Mouse (Mus musculus) hindbrain, embryonic 11.5 days (tissue): ENCODE results near the gene Islr2. TPM values are rescaled to one million over a fixed set of nuclear protein-coding genes. Genes with fewer than 3 reads are reported as not detected.
A peak's percentile ranks its signal among the peaks of the same experiment; 100 is the strongest.

ENCODE experiments used
- ATAC-seq: fragments of 200-750 bp; cut with Nextera tagmentation; 2 replicates; pipeline ENCODE4 v1.8.0; 2017; ENCODE audit warnings: mild to moderate bottlenecking, moderate TSS enrichment, moderate library complexity; ENCODE audit not compliant: low FRiP score
- DNase-seq: peaks from one replicate; pipeline ENCODE4 v3.0.0-alpha.2; 2015; ENCODE audit warnings: low spot score
- H3K27ac ChIP-seq: fragments of 300-500 bp; sonication (generic); 2 replicates; pipeline ENCODE4 v1.5.1; 2014; ENCODE audit warnings: mild to moderate bottlenecking, low read depth, low read length
- H3K27me3 ChIP-seq: fragments of 300-500 bp; sonication (generic); 2 replicates; pipeline ENCODE4 v1.6.1; 2014; ENCODE audit warnings: mild to moderate bottlenecking, low read length, moderate library complexity, mixed read lengths; ENCODE audit not compliant: control insufficient read depth, insufficient read depth
- H3K36me3 ChIP-seq: fragments of 300-500 bp; sonication (generic); 2 replicates; pipeline ENCODE4 v1.6.1; 2014; ENCODE audit warnings: mild to moderate bottlenecking, low read length, moderate library complexity, mixed read lengths; ENCODE audit not compliant: control insufficient read depth, insufficient read depth
- H3K4me1 ChIP-seq: fragments of 300-500 bp; sonication (generic); replicated peaks from 2 replicates; pipeline ENCODE4 v1.6.1; 2014; ENCODE audit warnings: low read length, mixed read lengths; ENCODE audit not compliant: control insufficient read depth, insufficient read depth
- H3K4me2 ChIP-seq: fragments of 300-500 bp; sonication (generic); replicated peaks from 2 replicates; pipeline ENCODE4 v1.6.1; 2014; ENCODE audit warnings: mild to moderate bottlenecking, low read depth, low read length
- H3K4me3 ChIP-seq: fragments of 300-500 bp; sonication (generic); 2 replicates; pipeline ENCODE4 v1.5.1; 2014; ENCODE audit warnings: low read depth, low read length
- H3K9ac ChIP-seq: fragments of 300-500 bp; sonication (generic); 2 replicates; pipeline ENCODE4 v1.6.1; 2014; ENCODE audit warnings: low read depth, low read length
- H3K9me3 ChIP-seq: fragments of 300-500 bp; sonication (generic); 2 replicates; pipeline ENCODE4 v1.6.1; 2016; ENCODE audit warnings: low read length; ENCODE audit not compliant: control insufficient read depth
- WGBS: fragments of 180-500 bp; shearing (Covaris S2); extraction: QIAGEN DNeasy Blood & Tissue Kit; methylation state at CpG from one replicate; pipeline ENCODE4 v1.1.7; 2014; 5-methylcytosine and 5-hydroxymethylcytosine counted together
- polyA plus RNA-seq: library from polyadenylated mRNA; unstranded; fragments of >200 nt; fragmentation: Nextera tagmentation; extraction: Ambion mirVana; gene quantifications from 2 replicates; pipeline ENCODE4 v1.2.1, GENCODE M21; 2014

Gene Islr2
- polyA plus RNA-seq, 1 experiment from 2014 or later: 5.5 TPM

DNA sequence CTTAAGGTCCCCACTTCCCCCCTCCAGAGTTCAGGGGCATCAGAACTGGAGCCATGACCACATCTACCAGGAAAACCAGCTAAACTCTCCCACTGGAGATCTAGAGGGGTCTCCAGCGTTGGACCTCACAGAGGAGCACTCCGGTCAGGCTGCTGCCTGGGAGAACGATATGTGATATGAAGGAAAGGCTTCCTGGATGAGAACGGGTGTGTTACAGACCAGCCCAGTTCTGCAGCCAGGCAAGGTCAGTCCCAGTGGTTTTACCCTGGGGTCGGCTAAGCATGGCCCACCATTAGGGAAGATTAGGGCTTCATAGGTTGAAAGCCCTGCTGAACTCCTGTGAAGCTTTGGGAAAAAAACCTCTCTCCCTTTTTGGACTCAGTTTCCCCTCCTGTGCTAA, 9.3 kb upstream of the Islr2 start:
- ATAC-seq (no peak), DNase-seq (no peak)
- Histone ChIP-seq H3K9me3 (no peaks in the 10 kb centered on the region), H3K4me1 (0 out of 2 replicates have a peak, but pooled peaks cover 2% of the 10 kb centered on the region), H3K9ac (no peak overlapping the region), H3K4me2 (no peak overlapping the region), H3K4me3 (no peak overlapping the region), H3K27me3 (no peaks in the 10 kb centered on the region), H3K27ac (no peak overlapping the region), H3K36me3 (no peaks in the 10 kb centered on the region)
- WGBS: 68% methylated on average over 5 of the region's 5 CpGs

DNA sequence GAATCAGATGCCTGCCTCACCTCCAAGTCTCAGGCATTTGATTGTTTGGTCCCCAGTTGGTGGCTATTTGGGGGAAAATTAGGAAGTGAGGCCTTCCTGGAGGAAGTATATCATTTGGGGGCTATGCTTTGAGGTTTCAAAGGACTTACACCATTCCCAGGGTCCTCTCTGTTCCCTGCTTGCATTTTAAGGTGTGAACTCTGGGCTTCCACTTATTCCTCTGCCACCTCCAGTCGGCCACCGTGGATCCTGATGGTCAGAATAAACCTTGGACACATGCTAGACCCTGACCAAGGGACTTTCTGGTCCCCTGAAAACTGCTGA, 6.1 kb upstream of the Islr2 start:
- Histone ChIP-seq H3K36me3 (no peaks in the 10 kb centered on the region), H3K27ac (no peak overlapping the region), H3K9me3 (no peaks in the 10 kb centered on the region), H3K4me3 (no peak overlapping the region), H3K4me1 (0 out of 2 replicates have a peak, but pooled peaks cover 2% of the 10 kb centered on the region), H3K27me3 (no peaks in the 10 kb centered on the region), H3K4me2 (no peak overlapping the region), H3K9ac (no peak overlapping the region)
- WGBS: 75% methylated on average over 2 of the region's 2 CpGs
- DNase-seq (no peak), ATAC-seq (no peak)

DNA sequence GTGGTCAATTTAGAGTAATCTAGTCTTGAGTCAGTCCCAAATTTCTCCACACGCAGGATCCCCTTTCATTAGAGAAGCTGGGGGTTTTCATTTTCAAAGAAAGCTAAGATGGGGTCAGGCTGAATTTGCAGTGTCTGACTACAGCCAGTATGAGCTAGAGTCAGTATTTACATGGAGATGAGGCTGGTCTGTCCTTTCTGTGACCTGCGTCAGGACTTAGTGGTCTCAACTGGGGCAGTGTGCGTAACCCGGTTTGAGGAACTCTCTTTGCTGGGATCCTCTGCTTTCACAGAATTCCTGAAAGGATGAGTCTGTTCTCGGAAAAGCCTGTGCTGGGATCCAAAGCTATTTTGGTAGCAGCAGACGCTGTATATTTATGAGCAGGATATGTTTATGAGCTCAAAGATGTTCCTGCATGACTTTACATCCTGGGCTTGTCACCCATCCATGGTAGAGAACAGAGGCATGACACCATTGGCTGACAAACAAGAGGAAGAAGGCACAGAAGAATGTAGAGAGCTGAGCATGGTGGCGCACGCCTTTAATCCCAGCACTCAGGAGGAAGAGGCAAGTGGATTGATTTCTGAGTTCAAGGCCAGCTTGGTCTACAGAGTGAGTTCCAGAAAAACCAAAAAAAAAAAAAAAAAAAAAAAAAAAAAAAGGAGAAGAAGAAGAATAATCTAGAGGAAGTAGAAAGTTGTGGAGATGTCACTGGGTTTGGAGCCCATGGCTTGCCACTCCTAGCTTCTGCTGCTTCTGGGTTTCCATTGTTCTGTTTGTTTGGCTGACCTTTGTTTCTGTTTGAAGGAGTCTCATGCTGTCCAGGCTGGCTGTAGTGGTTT, 5.6 kb upstream of the Islr2 start:
- Histone ChIP-seq H3K4me2 (no peak overlapping the region), H3K36me3 (no peaks in the 10 kb centered on the region), H3K4me3 (no peak overlapping the region), H3K27me3 (peaks cover 4% of the 10 kb centered on the region; the same call in 1 of the 2 replicates), H3K9me3 (no peaks in the 10 kb centered on the region), H3K4me1 (no peaks in the 10 kb centered on the region), H3K9ac (no peak overlapping the region), H3K27ac (no peak overlapping the region)
- DNase-seq (no peak), ATAC-seq (no peak)
- WGBS: 76% methylated on average over 8 of the region's 8 CpGs

DNA sequence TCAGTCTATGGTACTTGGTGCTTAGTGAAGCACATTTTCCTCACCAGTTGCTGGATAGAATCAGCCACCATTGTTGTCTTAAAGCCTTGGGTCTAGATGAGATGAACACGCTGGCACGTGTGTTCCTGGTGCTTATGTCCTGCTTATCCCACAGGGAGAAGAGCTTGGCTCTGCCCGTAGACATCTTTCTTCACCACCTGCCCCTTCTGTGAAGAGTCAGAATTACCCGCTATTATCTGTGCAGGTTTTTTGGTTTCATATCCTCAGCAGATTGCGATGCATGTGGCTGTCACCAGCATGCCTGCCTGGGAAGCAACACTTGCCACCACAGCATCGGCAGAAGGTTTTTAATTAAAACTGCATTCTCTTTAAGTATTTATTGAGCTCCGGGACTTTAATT, 1.9 kb upstream of the Islr2 start:
- Histone ChIP-seq H3K4me3 (no peak overlapping the region), H3K27ac (no peak overlapping the region), H3K4me2 (no peak overlapping the region), H3K4me1 (peaks cover 8% of the 10 kb centered on the region; the same call in 1 of the 2 replicates), H3K36me3 (no peaks in the 10 kb centered on the region), H3K9ac (no peak overlapping the region), H3K9me3 (no peaks in the 10 kb centered on the region), H3K27me3 (peaks cover 37% of the 10 kb centered on the region)
- ATAC-seq (no peak), DNase-seq (no peak)
- WGBS: 85% methylated on average over 7 of the region's 7 CpGs

DNA sequence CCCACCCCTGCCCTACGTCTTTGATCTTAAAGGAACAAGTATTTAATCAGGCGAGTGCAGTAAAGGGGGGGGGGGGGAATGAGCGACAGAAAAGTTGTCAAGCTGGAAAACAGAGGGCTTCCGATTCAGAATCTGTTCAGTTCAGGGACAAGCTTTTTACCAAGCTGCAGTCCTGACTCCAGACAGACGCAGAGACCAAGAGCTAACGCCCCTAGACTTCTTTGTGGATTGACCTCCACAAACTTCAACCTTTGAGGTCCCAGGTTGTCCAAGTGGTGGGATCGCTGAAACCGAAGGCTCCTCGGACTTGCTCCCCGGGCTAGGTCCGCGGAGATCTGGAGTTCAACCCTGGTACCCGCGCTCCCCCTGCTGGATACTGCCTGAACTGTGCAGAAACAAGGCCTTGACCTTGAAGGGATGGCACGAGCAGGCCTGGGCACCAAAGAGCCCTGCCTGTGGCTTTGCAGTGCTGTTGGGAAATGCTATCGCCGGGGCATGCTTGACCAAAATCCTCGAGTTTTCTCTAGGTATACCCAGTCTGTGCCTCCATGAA, 405 bp upstream of the Islr2 start:
- Histone ChIP-seq H3K36me3 (no peaks in the 10 kb centered on the region), H3K4me3 (peak overlapping the region; percentile 28), H3K9me3 (no peaks in the 10 kb centered on the region), H3K4me2 (peak overlapping the region; percentile 36), H3K27ac (no peak overlapping the region), H3K9ac (no peak overlapping the region), H3K27me3 (peaks cover 52% of the 10 kb centered on the region), H3K4me1 (peaks cover 8% of the 10 kb centered on the region; the same call in 1 of the 2 replicates)
- WGBS: 4% methylated on average over 18 of the region's 18 CpGs
- DNase-seq (peak; percentile 95), ATAC-seq (peak; percentile 77)

DNA sequence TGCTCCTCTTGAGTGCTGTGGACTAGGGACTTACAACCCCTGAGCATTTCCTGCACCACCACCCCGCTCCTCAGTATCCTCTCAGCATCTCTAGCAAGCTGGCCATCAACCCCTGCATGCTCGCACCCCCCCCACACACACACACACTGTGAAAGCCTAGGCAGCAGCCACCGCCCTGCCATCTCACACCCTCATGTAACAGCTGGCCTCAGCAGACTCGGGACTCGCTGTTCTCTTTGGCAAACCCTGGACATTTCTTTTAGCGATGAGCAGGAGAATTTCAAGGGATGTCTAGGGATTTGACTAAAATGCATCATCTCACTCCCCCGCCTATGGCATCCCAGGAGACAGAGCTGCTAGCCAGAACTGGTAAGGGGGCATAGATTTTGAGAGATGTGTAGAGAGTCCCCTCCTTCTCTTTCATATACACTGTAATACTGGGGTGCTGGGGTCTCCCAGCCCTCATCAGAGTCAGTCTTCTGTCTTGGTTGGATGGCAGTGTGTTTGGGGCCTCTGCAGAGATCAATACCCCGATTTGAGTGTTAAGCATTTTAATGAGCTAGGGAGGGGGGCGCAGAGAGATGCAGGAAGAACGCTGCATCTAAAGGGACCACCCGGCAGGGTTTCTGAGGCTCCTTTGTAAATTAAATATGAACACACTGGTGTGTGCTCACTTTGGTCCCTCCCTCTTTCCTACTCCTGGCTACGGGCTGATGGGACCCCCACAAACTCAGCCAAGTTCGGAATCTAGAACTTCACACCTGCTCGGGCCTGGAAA, 1.3 kb downstream of the Islr2 start:
- H3K9me3 ChIP-seq: no peaks in the 10 kb centered on the region
- no peak overlapping the region; the same call in 1 of the 2 replicates for H3K9ac ChIP-seq
- WGBS: 4% methylated on average over 14 of the region's 14 CpGs
- ATAC-seq (no peak), DNase-seq (peak; percentile 48)
- peaks cover 68% of the 10 kb centered on the region for H3K27me3 ChIP-seq
- H3K4me1 ChIP-seq: peaks cover 15% of the 10 kb centered on the region
- peak overlapping the region; percentile 45 for H3K27ac ChIP-seq
- H3K36me3 ChIP-seq: no peaks in the 10 kb centered on the region
- no peak overlapping the region for H3K4me3 ChIP-seq
- H3K4me2 ChIP-seq: peak overlapping the region; percentile 36

DNA sequence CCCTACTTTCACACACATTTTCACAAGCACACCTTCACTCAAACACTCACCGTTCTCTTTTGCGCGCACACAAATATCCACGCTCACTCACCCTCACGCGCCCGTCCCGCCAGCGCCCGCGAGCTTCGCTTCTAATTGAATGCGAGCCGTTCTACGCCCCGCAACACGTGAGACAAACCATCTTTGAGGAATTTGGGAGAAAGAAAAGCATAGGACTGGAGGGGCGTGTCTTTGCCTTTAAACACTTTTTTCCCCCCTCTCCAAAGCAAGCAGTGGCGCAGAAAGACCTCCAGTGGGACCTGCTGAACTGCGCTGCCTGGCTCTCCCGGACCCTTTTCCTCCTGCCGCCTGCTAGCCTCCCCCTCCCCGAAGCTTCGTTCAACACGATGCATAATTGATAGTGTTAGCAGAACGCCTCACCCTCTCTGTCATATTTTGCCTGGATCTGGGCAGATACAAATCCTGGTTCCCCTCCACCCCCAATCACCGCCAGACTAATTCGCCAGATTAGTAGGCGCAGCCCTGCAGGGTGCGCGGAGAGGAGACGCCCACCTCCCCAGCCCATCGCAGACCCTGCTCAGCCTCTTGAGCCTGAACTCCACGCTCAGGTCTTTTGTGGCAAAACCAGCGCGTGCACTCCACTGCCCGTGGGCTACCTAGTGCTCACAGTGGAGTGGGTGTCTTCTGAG, 2.1 kb downstream of the Islr2 start:
- Histone ChIP-seq H3K27ac (peak overlapping the region; percentile 45), H3K4me3 (peak overlapping the region; percentile 18), H3K36me3 (no peaks in the 10 kb centered on the region), H3K9ac (peak overlapping the region; percentile 11; the same call in 1 of the 2 replicates), H3K9me3 (no peaks in the 10 kb centered on the region), H3K4me2 (peak overlapping the region; percentile 22), H3K4me1 (peaks cover 16% of the 10 kb centered on the region), H3K27me3 (peaks cover 77% of the 10 kb centered on the region)
- DNase-seq: no peak
- WGBS: under 1% methylated on average over 37 of the region's 37 CpGs
- no peak for ATAC-seq

DNA sequence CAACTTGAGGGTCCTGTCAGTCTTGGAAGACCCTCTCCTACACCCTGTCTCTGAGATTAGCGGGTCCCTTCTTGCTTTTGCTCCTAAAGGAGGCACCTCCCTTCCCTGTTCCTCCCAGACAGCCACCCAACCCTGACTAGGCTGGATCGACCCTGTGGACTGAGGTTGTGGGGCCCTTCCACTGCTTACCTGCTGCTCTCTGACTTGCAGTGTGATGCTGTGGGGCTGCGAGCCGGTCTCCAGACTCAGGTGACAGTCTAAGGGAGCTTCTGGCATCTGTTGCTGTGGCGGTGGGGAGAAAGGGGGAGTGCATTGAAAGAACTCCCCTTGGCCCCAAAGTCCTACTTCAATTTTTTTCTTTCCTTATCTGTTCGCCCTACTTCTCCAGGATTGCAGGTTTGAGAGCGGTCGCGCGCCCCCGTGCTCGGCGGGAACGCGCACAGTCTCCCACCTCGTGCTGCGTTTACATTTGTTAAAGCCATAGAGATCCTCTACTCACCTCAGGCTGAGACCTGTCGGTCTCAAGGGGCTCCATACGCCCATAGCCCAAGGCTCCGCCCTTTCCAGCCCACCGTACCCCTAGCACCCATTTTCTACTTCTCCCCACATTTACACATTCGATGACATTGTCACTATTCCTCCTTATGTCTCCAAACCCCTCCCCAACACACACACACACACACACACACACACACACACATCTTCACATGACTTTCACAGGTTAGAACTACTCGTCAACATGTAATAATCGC, 2.9 kb downstream of the Islr2 start:
- under 1% methylated on average over 24 of the region's 24 CpGs for WGBS
- H3K4me3 ChIP-seq: peak overlapping the region; percentile 18
- no peaks in the 10 kb centered on the region for H3K36me3 ChIP-seq
- H3K9me3 ChIP-seq: no peaks in the 10 kb centered on the region
- H3K4me1 ChIP-seq: peaks cover 16% of the 10 kb centered on the region
- H3K27me3 ChIP-seq: peaks cover 84% of the 10 kb centered on the region
- ATAC-seq (no peak), DNase-seq (peak; percentile 20)
- no peak overlapping the region; the same call in 1 of the 2 replicates for H3K9ac ChIP-seq
- no peak overlapping the region for H3K27ac ChIP-seq
- H3K4me2 ChIP-seq: 0 out of 2 replicates have a peak overlapping the region, but pooled peaks have one; percentile 11
